Mouse (Mus musculus) testis, adult 2 months (tissue): ENCODE measurements around the gene Usp24.

Source experiments
- CTCF ChIP-seq: fragments of 200-500 bp; IDR thresholded peaks from 2 replicates; pipeline ENCODE4 v1.5.1; 2012; ENCODE audit warnings: low read depth, mild to moderate bottlenecking, inconsistent platforms, low read length, moderate library complexity; ENCODE audit not compliant: control insufficient read depth, insufficient read depth, insufficient replicate concordance
- POLR2A ChIP-seq: fragments of 200-500 bp; IDR thresholded peaks from 2 replicates; pipeline ENCODE4 v1.6.1; 2012; ENCODE audit warnings: low read depth, mild to moderate bottlenecking, inconsistent platforms, low read length, moderate library complexity; ENCODE audit not compliant: control insufficient read depth

DNA sequence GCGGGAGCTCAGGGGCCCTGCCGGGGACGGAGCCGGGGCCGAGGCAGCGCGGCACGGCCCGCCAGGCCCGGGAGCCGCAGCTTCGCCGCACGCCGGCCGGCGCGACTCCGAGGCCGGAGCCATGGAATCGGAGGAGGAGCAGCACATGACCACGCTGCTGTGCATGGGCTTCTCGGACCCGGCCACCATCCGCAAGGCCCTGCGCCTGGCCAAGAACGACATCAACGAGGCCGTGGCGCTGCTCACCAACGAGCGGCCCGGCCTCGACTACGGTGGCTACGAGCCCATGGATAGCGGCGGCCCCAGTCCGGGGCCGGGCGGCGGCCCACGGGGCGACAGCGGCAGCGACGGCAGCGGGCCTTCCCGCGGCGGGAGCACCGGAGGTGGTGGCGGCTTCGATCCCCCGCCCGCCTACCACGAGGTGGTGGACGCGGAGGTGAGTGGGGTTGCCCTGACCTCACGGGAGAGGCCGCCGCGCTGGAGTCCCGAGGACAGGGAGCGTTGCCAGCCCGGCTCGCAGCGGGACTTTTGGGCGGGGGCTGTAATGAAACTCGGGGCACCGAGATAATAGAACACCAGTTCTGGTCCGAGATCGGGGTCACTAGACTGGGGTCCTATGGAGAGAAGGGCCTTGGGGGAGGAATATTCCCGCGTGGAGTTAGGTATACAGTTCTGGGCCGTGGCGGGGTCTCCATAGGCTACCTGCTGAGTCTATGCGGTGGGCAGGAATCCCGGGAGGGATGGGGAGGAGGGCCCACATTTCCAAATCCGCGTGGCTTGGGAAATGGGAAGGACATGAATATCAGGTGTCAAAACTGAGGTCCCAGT, 552 bp downstream of the Usp24 start:
- TF ChIP-seq POLR2A (no peak; the same call in none of the 2 replicates), CTCF (no peak)
